Mouse (Mus musculus) olfactory bulb, adult 2 months (tissue): Measurements from ENCODE around the gene Gdpd1. TPM values are rescaled to one million over a fixed set of nuclear protein-coding genes. Genes with fewer than 3 reads are reported as not detected.
A peak's percentile ranks its signal among the peaks of the same experiment; 100 is the strongest.

Source experiments
- H3K27ac ChIP-seq: fragments of 200-500 bp; 2 replicates; pipeline ENCODE4 v1.5.1; 2012; ENCODE audit warnings: low read depth, low read length; ENCODE audit not compliant: insufficient read depth
- H3K4me1 ChIP-seq: fragments of 200-500 bp; 2 replicates; pipeline ENCODE4 v1.6.1; 2012; ENCODE audit warnings: low read length; ENCODE audit not compliant: control insufficient read depth, insufficient read depth
- H3K4me3 ChIP-seq: fragments of 200-500 bp; 2 replicates; pipeline ENCODE4 v1.5.1; 2012; ENCODE audit warnings: mild to moderate bottlenecking, low read depth, low read length, moderate library complexity; ENCODE audit not compliant: insufficient read depth
- CTCF ChIP-seq: fragments of 200-500 bp; IDR thresholded peaks from 2 replicates; pipeline ENCODE4 v1.5.1; 2012; ENCODE audit warnings: low read depth, mild to moderate bottlenecking, low read length, moderate library complexity; ENCODE audit not compliant: insufficient read depth
- POLR2A ChIP-seq: fragments of 200-500 bp; IDR thresholded peaks from 2 replicates; pipeline ENCODE4 v1.6.1; 2012; ENCODE audit warnings: mild to moderate bottlenecking, low read depth, low read length, moderate library complexity; ENCODE audit not compliant: insufficient read depth
- WGBS: fragments of 180-500 bp; shearing (Covaris S2); methylation state at CpG from one replicate; pipeline ENCODE4 v1.1.7; 2018; 5-methylcytosine and 5-hydroxymethylcytosine counted together
- polyA plus RNA-seq: library from polyadenylated mRNA; stranded (reverse); fragments of >200 nt; gene quantifications from 2 replicates; pipeline ENCODE4 v1.2.4, GENCODE M21; 2012; ENCODE audit warnings: low replicate concordance; ENCODE audit not compliant: missing spikeins, insufficient read depth, insufficient read length

The Gdpd1 gene
- polyA plus RNA-seq, 1 experiment, result not detected

GRCm38 (mm10) chr11:87015691-87016090, 58.2 kb downstream of the Gdpd1 start:
- TF ChIP-seq CTCF (no peak), POLR2A (no peak)
- Histone ChIP-seq H3K27ac (no peak overlapping the region), H3K4me3 (no peak overlapping the region), H3K4me1 (no peaks in the 10 kb centered on the region)
- 87% methylated on average over 3 of the region's 3 CpGs for WGBS

- TF ChIP-seq CTCF, result no peak
- TF ChIP-seq POLR2A, result no peak
- Histone ChIP-seq H3K4me1 (no peaks in the 10 kb centered on the region), H3K27ac (no peak overlapping the region), H3K4me3 (no peak overlapping the region)
- WGBS, result 17% methylated on average over 9 of the region's 9 CpGs
These were observed 63.4 kb downstream of the Gdpd1 start for GRCm38 (mm10) chr11:87010476-87010875.

- WGBS, result 26% methylated on average over 8 of the region's 8 CpGs
- Histone ChIP-seq H3K4me3 (no peak overlapping the region), H3K27ac (no peak overlapping the region), H3K4me1 (no peaks in the 10 kb centered on the region)
- TF ChIP-seq POLR2A, result no peak
- no peak for TF ChIP-seq CTCF
These were observed 66.5 kb downstream of the Gdpd1 start for GRCm38 (mm10) chr11:87007371-87007770.

DNA sequence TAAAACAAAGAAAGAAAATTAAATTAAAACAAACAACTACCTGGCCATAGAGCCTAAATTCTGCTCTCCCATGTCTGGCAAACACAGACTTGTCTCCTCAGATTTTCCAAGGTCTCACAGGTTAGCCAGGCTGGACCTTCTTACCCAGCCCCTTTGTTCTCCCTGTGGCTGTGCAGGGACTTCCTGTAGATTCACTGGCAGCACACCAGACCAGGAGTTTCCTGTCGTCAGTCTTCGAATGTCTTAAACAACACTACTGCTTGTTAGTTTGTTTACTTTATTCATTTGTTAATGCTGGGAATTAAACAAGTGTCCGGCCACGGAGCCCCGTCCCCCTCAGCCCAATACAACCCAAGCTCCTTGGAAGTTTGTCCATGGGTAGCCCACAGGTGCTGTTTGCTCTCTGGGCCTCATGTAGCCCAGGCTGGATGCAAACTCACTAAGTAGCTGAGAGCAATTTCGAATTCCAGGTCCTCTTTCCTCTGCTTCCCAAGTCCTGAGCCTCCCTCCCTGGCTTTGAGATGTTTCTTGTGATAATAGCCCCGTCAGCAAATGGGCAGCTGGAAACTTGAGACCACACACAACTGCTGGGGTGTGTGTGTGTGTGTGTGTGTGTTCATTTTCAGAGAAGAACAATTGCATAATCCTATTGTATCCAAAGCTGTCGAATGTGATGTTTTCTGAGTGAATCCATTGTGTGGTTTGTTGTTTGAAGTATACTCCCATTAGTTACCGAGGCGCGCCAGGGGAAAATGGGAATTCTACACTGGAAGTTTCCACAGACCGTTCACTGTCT, 68.7 kb downstream of the Gdpd1 start:
- no peak overlapping the region for H3K27ac ChIP-seq
- TF ChIP-seq POLR2A (no peak), CTCF (no peak)
- 66% methylated on average over 12 of the region's 12 CpGs for WGBS
- H3K4me3 ChIP-seq, result no peak overlapping the region
- no peaks in the 10 kb centered on the region for H3K4me1 ChIP-seq

GRCm38 (mm10) chr11:87002078-87002829, 71.6 kb downstream of the Gdpd1 start:
- Histone ChIP-seq H3K4me3 (no peak overlapping the region), H3K4me1 (no peaks in the 10 kb centered on the region), H3K27ac (no peak overlapping the region)
- 67% methylated on average over 10 of the region's 10 CpGs for WGBS
- no peak for TF ChIP-seq CTCF
- no peak for TF ChIP-seq POLR2A

DNA sequence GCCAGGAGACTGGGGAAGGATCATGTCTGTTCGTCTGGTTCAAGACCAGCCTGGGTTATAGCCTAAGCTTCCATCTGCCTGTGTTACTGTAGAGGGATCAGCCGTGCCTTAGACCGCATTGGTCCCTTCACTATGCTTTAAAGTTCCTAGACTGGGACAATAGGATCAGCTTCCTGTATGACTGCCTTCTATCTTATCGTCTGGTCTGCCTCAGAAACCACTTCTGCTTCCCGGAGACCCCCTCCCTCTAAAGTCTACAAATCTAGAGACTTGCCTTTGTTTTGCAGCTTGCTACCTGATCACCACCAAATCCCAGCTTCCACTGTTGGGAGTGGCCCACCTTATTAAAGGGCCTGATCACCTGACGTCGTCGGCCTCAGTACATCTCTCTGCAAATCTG, 72.6 kb downstream of the Gdpd1 start:
- WGBS, result 94% methylated on average over 8 of the region's 8 CpGs
- TF ChIP-seq POLR2A, result no peak
- TF ChIP-seq CTCF, result no peak
- no peak overlapping the region for H3K27ac ChIP-seq
- no peaks in the 10 kb centered on the region for H3K4me1 ChIP-seq
- H3K4me3 ChIP-seq, result no peak overlapping the region

GRCm38 (mm10) chr11:86996266-86996665, 77.6 kb downstream of the Gdpd1 start:
- Histone ChIP-seq H3K4me3 (no peak overlapping the region), H3K4me1 (peaks cover 6% of the 10 kb centered on the region), H3K27ac (no peak overlapping the region)
- whole genome bisulfite sequencing, result 49% methylated on average over 2 of the region's 2 CpGs
- TF ChIP-seq CTCF (no peak), POLR2A (no peak)

DNA sequence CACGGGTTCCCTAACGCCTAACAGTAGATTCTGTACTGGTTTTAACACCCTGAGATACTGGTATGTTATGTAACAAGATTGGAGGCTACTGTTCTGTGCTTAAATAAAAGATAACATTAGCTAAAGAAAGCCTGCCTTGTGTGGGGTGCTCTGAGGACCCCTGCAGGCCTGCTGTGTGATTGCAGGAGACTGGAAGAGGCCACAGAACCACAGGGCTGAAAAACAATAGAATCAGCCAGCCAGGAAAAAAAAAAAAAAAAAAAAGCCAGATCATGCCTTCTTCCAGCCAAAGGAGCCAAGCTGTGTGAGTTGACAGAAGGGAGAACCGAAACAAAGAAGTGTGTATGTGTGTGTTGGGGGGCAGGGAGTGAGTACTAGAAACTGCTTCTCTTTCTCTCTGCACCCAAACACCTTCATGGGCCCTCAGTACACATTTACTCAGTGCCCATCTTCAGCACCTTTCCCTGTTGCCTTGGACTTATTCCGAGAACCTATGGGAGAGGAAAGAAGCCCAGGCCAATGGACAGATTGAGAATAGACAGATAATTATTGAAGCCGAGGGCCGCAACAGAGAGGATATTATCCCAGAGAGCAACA, 78.1 kb downstream of the Gdpd1 start:
- no peak overlapping the region for H3K27ac ChIP-seq

More for the DNA sequence above, 78.1 kb downstream of the Gdpd1 start:
- TF ChIP-seq POLR2A (no peak), CTCF (peak; percentile 72)
- Histone ChIP-seq H3K4me3 (no peak overlapping the region), H3K4me1 (peaks cover 8% of the 10 kb centered on the region)
- WGBS, result 27% methylated on average over 6 of the region's 6 CpGs
